Mouse (Mus musculus): ENCODE data around the gene Ptprc.

The Ptprc gene

GRCm38 (mm10) chr1:138175494-138175893 lies at the start of gene Ptprc:
Gene Ptprc, minus strand, starts transcription at chr1:138175708.
- DNase-seq: no peak

- DNase-seq: no peak
These were observed 39.4 kb upstream of the Ptprc start for GRCm38 (mm10) chr1:138214736-138215458.

GRCm38 (mm10) chr1:138210387-138211024 lies 35.0 kb upstream of the Ptprc start:
- no peak for DNase-seq

- DNase-seq: no peak
These were observed 34.2 kb upstream of the Ptprc start for GRCm38 (mm10) chr1:138209751-138210150.

- no peak for DNase-seq
These were observed 30.5 kb upstream of the Ptprc start for GRCm38 (mm10) chr1:138206041-138206440.

- no peak for DNase-seq
These were observed 16.4 kb upstream of the Ptprc start for GRCm38 (mm10) chr1:138191689-138192508.

- no peak for DNase-seq
These were observed 12.6 kb upstream of the Ptprc start for GRCm38 (mm10) chr1:138188131-138188530.

GRCm38 (mm10) chr1:138185904-138186303 lies 10.4 kb upstream of the Ptprc start:
- DNase-seq: no peak

- no peak for DNase-seq
These were observed 4.6 kb upstream of the Ptprc start for GRCm38 (mm10) chr1:138180081-138180480.

- no peak for DNase-seq
These were observed 609 bp downstream of the Ptprc start for GRCm38 (mm10) chr1:138174705-138175492.

- no peak for DNase-seq
These were observed 1.4 kb downstream of the Ptprc start for GRCm38 (mm10) chr1:138174143-138174542.

GRCm38 (mm10) chr1:138173669-138174068 lies 1.8 kb downstream of the Ptprc start:
- no peak for DNase-seq

- no peak for DNase-seq
These were observed 3.0 kb downstream of the Ptprc start for GRCm38 (mm10) chr1:138172547-138172946.

GRCm38 (mm10) chr1:138172096-138172495 lies 3.4 kb downstream of the Ptprc start:
- DNase-seq: no peak

GRCm38 (mm10) chr1:138166233-138166771 lies 9.2 kb downstream of the Ptprc start:
- DNase-seq: no peak

- no peak for DNase-seq
These were observed 12.9 kb downstream of the Ptprc start for GRCm38 (mm10) chr1:138162638-138163037.

- DNase-seq: no peak
These were observed 16.6 kb downstream of the Ptprc start for GRCm38 (mm10) chr1:138158921-138159320.

- no peak for DNase-seq
These were observed 17.3 kb downstream of the Ptprc start for GRCm38 (mm10) chr1:138158236-138158635.

GRCm38 (mm10) chr1:138157709-138158108 lies 17.8 kb downstream of the Ptprc start:
- no peak for DNase-seq

GRCm38 (mm10) chr1:138157008-138157407 lies 18.5 kb downstream of the Ptprc start:
- DNase-seq: no peak

GRCm38 (mm10) chr1:138154185-138154785 lies 21.2 kb downstream of the Ptprc start:
- no peak for DNase-seq

GRCm38 (mm10) chr1:138153126-138153525 lies 22.4 kb downstream of the Ptprc start:
- DNase-seq: no peak
